Mouse (Mus musculus): ENCODE measurements around the gene Plekhg1. TPM values are rescaled to one million over a fixed set of nuclear protein-coding genes. Genes with fewer than 3 reads are reported as not detected.
A peak's percentile ranks its signal among the peaks of the same experiment; 100 is the strongest.

The Plekhg1 gene
- total RNA-seq (2015) (0.83 and 1.6 TPM in 2 replicates), total RNA-seq (2017) (1.3 and 1.6 TPM in 2 replicates)

DNA sequence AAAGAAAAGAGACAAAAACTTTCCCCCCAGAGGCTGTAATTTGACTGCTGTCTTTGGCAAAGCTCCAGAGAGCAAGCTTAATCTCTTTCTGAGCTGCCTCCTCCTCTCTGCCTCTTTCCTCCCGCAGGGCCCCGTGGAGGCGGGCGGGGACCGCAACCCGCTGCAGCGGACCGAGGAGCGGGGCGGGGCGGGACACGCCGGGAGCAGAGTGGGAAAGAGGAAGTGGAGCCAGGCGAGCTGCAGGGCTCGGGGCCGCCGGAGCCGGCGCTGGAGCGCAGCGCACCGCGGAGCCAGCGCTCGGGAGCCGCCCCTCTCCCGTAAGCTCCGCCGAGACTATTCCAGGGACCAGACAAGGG, at the start of gene Plekhg1:
Plekhg1 (plus strand) TSS at position 217 of the 356 bp plus-strand sequence.
- peak; percentile 92 for ATAC-seq (replicated peaks; ENCODE audit: poor library complexity)

GRCm38 (mm10) chr10:3692791-3693190, 47.4 kb upstream of the Plekhg1 start:
- ATAC-seq (replicated peaks; ENCODE audit: poor library complexity): no peak

- ATAC-seq (replicated peaks; ENCODE audit: poor library complexity): no peak
These were observed 46.4 kb upstream of the Plekhg1 start for GRCm38 (mm10) chr10:3693699-3694280.

- ATAC-seq (replicated peaks; ENCODE audit: poor library complexity): no peak
These were observed 44.7 kb upstream of the Plekhg1 start for GRCm38 (mm10) chr10:3695332-3695905.

- peak; percentile 36 for ATAC-seq (replicated peaks; ENCODE audit: poor library complexity)
These were observed 43.3 kb upstream of the Plekhg1 start for GRCm38 (mm10) chr10:3696727-3697348.

GRCm38 (mm10) chr10:3697500-3697899, 42.7 kb upstream of the Plekhg1 start:
- ATAC-seq (replicated peaks; ENCODE audit: poor library complexity): peak; percentile 96

GRCm38 (mm10) chr10:3700225-3701073, 39.7 kb upstream of the Plekhg1 start:
- ATAC-seq (replicated peaks; ENCODE audit: poor library complexity): no peak

- no peak for ATAC-seq (replicated peaks; ENCODE audit: poor library complexity)
These were observed 38.3 kb upstream of the Plekhg1 start for GRCm38 (mm10) chr10:3701832-3702231.

- ATAC-seq (replicated peaks; ENCODE audit: poor library complexity): no peak
These were observed 37.6 kb upstream of the Plekhg1 start for GRCm38 (mm10) chr10:3702585-3702984.

DNA sequence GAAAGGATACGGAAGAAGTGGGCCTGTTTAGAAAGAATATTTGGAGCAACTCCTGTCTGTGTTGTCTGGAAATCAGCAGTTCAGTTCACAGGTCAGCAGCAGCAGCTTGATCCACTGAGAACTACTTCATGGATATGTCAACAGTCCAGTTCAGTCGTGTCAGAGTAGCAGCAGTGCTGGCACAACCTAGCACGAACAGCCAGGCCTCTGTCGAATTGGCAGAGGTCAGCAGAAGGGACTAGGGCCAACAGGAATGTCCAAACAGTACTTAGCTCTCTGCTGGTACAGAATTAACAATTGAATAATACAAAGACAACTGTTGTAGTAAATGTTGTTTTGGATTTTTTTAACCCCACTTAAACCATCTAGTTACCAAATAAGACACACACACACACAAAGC, 33.9 kb upstream of the Plekhg1 start:
- no peak for ATAC-seq (replicated peaks; ENCODE audit: poor library complexity)

GRCm38 (mm10) chr10:3710081-3710480, 30.1 kb upstream of the Plekhg1 start:
- ATAC-seq (replicated peaks; ENCODE audit: poor library complexity): no peak

DNA sequence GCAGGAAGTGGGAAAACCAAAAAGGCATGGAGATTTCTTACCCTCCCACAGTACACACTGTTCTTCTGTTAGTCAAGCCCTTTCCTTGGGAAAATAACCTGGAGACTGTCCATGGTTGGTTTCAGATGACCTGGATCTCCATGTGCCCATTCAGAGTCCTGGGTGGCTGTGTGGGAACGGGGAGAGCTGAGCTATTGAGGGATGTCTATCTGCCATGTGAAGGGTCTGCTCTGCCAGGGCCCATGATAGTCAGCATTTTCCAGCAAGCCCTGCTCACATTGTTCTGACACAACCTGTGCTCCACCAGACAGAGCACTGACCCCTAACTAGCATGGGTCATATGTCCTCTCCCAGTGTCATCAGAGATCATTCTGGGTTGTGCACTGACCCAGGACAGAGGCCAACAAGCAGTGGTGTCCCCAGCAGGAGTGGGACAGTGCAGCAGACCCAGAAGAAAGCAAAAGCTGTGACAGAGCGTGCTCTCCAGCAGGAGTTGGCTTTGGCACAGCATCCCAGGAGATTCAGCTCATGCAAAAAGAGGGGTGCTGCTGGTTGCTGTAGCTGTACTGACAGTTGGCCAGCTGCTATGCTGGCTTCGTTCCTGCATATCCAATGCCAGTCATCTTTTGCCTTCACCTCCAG, 24.7 kb upstream of the Plekhg1 start:
- no peak for ATAC-seq (replicated peaks; ENCODE audit: poor library complexity)

DNA sequence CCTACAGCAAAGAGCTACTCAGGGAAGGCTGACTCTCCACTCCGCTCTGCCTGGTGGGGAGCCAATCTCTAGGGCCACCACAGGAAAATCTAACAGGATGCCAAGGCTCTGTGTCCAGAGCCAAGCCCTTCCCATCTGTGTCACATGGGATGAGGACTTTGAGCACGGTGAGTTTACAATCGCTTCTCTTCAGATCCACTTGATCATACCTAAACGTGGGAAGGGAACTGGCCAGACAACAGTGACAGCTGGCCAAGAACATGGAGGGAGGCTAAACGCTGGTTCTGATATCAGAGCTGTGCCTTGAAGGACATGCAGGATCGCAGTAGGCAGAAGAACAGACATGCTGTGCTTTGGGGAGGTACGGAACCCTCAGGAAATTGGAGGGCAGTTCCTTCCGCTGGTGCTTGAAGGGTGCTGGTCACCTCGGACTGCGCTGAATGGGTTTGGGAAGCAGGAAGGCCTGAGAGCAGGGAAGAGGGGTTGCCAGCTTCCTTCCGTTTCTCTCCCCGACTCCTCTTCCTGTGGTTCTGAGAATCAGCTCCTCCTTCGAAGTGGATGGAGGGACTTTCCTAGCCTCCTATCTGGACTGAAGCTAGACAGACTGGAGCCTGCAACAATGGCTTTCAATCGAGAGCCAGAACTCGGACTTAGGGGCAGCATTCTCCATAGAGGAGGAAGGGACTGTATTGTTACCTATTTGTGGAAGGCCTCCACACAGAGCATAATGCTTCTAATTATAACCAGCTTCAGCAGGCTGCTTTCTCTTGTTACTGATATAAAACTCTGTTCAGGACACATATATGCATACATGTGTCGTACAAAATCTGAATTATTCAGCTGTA, 21.9 kb upstream of the Plekhg1 start:
- 0 out of 2 replicates have a peak, but pooled peaks have one; percentile 14 for ATAC-seq (replicated peaks; ENCODE audit: poor library complexity)

- no peak for ATAC-seq (replicated peaks; ENCODE audit: poor library complexity)
These were observed 19.9 kb upstream of the Plekhg1 start for GRCm38 (mm10) chr10:3720296-3720695.

DNA sequence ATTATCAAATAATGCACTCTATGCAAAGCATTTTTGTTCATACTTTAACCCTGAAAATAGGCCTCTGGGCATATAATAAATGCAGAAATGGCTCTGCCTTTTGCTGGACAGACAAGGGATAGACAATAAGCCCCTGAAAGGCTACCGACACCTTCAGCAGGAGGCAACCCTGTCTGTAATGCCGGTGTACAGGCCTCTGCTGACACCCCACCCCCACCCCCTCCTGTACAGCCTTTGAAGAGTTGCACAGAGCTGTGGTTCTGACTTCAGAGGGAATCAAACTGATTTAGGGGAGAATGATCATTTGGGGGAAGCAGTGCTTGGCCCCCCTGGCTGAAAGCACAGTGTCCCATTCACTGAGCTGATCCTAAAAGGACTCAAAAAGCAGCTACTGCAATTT, 17.8 kb upstream of the Plekhg1 start:
- no peak for ATAC-seq (replicated peaks; ENCODE audit: poor library complexity)

GRCm38 (mm10) chr10:3724665-3725064, 15.5 kb upstream of the Plekhg1 start:
- ATAC-seq (replicated peaks; ENCODE audit: poor library complexity): no peak

DNA sequence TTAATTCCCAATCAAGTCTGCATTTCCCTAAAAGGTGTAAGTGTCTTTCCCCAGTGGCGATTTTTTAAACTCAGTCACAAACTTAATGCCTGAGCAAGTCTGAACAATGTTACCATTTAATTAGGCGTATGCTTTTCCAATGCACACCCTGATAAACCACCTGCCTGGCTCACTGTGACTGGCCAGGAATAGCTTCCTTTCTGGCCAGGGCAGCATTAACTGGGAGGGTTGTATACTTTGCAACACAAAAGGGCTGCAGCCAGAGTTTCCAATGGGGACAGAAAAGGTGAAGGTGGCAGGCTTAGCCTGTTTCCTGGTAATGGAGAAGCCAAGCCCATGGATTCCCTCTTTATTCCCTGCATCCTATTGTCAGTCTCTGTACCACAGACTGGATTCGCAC, 10.5 kb upstream of the Plekhg1 start:
- no peak for ATAC-seq (replicated peaks; ENCODE audit: poor library complexity)

GRCm38 (mm10) chr10:3730314-3730713, 9.8 kb upstream of the Plekhg1 start:
- ATAC-seq (replicated peaks; ENCODE audit: poor library complexity): no peak

GRCm38 (mm10) chr10:3737034-3737433, 3.1 kb upstream of the Plekhg1 start:
- no peak for ATAC-seq (replicated peaks; ENCODE audit: poor library complexity)
